Mouse (Mus musculus): Measurements from ENCODE around the gene Tbc1d2. TPM values are rescaled to one million over a fixed set of nuclear protein-coding genes. Genes with fewer than 3 reads are reported as not detected.

Gene Tbc1d2
- polyA plus RNA-seq, 1 experiment from 2014 or later = 1.1 TPM

GRCm38 (mm10) chr4:46565393-46565955 is 84.5 kb downstream of the Tbc1d2 start:
- DNase-seq (ENCODE audit: low spot score) (no peak), ATAC-seq (ENCODE audit: insufficient read depth, low FRiP score, low TSS enrichment) (no peak)
- Histone ChIP-seq H3K4me1 (ENCODE audit: control insufficient read depth, insufficient read depth, low read length) (no peaks in the 10 kb centered on the region), H3K9me3 (ENCODE audit: control insufficient read depth, low read length) (no peaks in the 10 kb centered on the region), H3K27ac (ENCODE audit: low read depth, low read length) (no peak overlapping the region), H3K27me3 (ENCODE audit: control insufficient read depth, insufficient read depth, low read length) (no peaks in the 10 kb centered on the region), H3K36me3 (ENCODE audit: control insufficient read depth, insufficient read depth, low read length) (no peaks in the 10 kb centered on the region), H3K9ac (ENCODE audit: low read length) (no peak overlapping the region), H3K4me2 (ENCODE audit: low read depth) (no peak overlapping the region), H3K4me3 (ENCODE audit: low read depth, low read length) (no peak overlapping the region)
- 96% methylated on average over 4 of the region's 4 CpGs for WGBS

- 90% methylated on average over 4 of the region's 4 CpGs for WGBS
- H3K27me3 ChIP-seq (ENCODE audit: control insufficient read depth, insufficient read depth, low read length) = no peaks in the 10 kb centered on the region
- no peaks in the 10 kb centered on the region for H3K36me3 ChIP-seq (ENCODE audit: control insufficient read depth, insufficient read depth, low read length)
- H3K4me1 ChIP-seq (ENCODE audit: control insufficient read depth, insufficient read depth, low read length) = no peaks in the 10 kb centered on the region
- no peak overlapping the region for H3K4me3 ChIP-seq (ENCODE audit: low read depth, low read length)
- H3K27ac ChIP-seq (ENCODE audit: low read depth, low read length) = no peak overlapping the region
- H3K4me2 ChIP-seq (ENCODE audit: low read depth) = no peak overlapping the region
- ATAC-seq (ENCODE audit: insufficient read depth, low FRiP score, low TSS enrichment) (no peak), DNase-seq (ENCODE audit: low spot score) (no peak)
- H3K9ac ChIP-seq (ENCODE audit: low read length) = no peak overlapping the region
- no peaks in the 10 kb centered on the region for H3K9me3 ChIP-seq (ENCODE audit: control insufficient read depth, low read length)
Observed at GRCm38 (mm10) chr4:46564247-46564646, 85.8 kb downstream of the Tbc1d2 start.

- Histone ChIP-seq H3K4me2 (ENCODE audit: low read depth) (no peak overlapping the region), H3K36me3 (ENCODE audit: control insufficient read depth, insufficient read depth, low read length) (no peaks in the 10 kb centered on the region), H3K27me3 (ENCODE audit: control insufficient read depth, insufficient read depth, low read length) (no peaks in the 10 kb centered on the region), H3K9ac (ENCODE audit: low read length) (no peak overlapping the region), H3K27ac (ENCODE audit: low read depth, low read length) (no peak overlapping the region), H3K4me1 (ENCODE audit: control insufficient read depth, insufficient read depth, low read length) (no peaks in the 10 kb centered on the region), H3K9me3 (ENCODE audit: control insufficient read depth, low read length) (no peaks in the 10 kb centered on the region), H3K4me3 (ENCODE audit: low read depth, low read length) (no peak overlapping the region)
- 67% methylated on average over 10 of the region's 10 CpGs for WGBS
- ATAC-seq (ENCODE audit: insufficient read depth, low FRiP score, low TSS enrichment) (no peak), DNase-seq (ENCODE audit: low spot score) (no peak)
Observed at GRCm38 (mm10) chr4:46563847-46564246, 86.2 kb downstream of the Tbc1d2 start.

- Histone ChIP-seq H3K36me3 (ENCODE audit: control insufficient read depth, insufficient read depth, low read length) (no peaks in the 10 kb centered on the region), H3K9ac (ENCODE audit: low read length) (no peak overlapping the region), H3K4me2 (ENCODE audit: low read depth) (no peak overlapping the region), H3K9me3 (ENCODE audit: control insufficient read depth, low read length) (no peaks in the 10 kb centered on the region), H3K27me3 (ENCODE audit: control insufficient read depth, insufficient read depth, low read length) (no peaks in the 10 kb centered on the region), H3K4me3 (ENCODE audit: low read depth, low read length) (no peak overlapping the region), H3K27ac (ENCODE audit: low read depth, low read length) (no peak overlapping the region), H3K4me1 (ENCODE audit: control insufficient read depth, insufficient read depth, low read length) (no peaks in the 10 kb centered on the region)
- 92% methylated on average over 14 of the region's 14 CpGs for WGBS
- DNase-seq (ENCODE audit: low spot score) = no peak
- no peak for ATAC-seq (ENCODE audit: insufficient read depth, low FRiP score, low TSS enrichment)
Observed at GRCm38 (mm10) chr4:46562841-46563240, 87.2 kb downstream of the Tbc1d2 start.

DNA sequence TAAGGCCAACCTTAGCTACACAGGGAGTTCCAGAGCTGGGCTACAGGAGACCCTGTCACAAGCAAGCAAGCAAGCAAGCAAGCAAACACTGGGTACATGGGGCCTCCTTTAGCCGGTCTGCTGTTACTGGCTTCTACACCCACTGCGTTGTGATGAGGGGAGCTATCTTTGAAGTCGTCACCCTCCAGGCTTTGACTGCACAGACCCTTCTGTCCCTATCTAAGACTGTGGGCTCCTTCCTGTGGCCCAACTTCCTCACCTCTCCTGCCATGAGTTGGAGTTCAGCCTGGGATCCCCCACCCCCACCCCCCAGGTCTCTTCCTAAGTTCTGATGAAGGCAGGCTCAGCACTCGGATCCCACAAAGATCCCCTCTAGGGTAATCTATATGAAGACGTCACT is 88.0 kb downstream of the Tbc1d2 start:
- Histone ChIP-seq H3K4me1 (ENCODE audit: control insufficient read depth, insufficient read depth, low read length) (no peaks in the 10 kb centered on the region), H3K4me2 (ENCODE audit: low read depth) (no peak overlapping the region), H3K36me3 (ENCODE audit: control insufficient read depth, insufficient read depth, low read length) (no peaks in the 10 kb centered on the region), H3K27me3 (ENCODE audit: control insufficient read depth, insufficient read depth, low read length) (no peaks in the 10 kb centered on the region), H3K9me3 (ENCODE audit: control insufficient read depth, low read length) (no peaks in the 10 kb centered on the region), H3K27ac (ENCODE audit: low read depth, low read length) (no peak overlapping the region), H3K4me3 (ENCODE audit: low read depth, low read length) (no peak overlapping the region), H3K9ac (ENCODE audit: low read length) (no peak overlapping the region)
- DNase-seq (ENCODE audit: low spot score) = no peak
- ATAC-seq (ENCODE audit: insufficient read depth, low FRiP score, low TSS enrichment) = no peak
- WGBS = 75% methylated on average over 5 of the region's 5 CpGs

DNA sequence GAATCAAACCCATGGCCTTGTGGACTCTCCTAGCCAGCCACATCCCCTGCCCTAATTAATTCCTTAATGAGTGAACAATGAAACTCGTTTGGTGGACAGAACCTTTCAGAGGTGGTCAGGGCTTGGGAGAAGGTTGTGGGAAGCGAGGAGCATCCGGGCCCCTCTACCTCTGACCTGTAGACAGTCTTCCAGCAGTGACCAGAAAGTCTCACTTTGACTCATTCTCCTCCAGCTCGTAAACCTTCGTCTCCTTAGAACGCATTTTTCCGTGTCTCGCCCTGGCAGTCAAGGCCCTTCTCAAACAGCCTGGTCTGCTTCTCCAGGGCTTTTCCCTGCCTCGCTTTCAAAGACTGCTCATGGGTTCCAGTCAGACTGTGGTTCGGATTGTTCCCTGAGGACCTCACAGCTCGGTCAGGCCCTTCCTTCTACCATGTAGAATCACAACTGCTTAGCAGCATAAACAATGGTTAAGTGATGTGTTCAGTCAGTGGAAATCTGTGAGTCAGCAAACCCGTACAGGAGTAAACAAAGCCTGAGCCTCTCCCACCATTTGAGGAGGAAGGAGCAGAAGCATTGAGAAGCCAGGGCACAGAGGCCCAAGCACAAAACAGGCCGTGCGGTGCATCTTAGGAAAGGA is 89.8 kb downstream of the Tbc1d2 start:
- H3K9ac ChIP-seq (ENCODE audit: low read length) = no peak overlapping the region
- ATAC-seq (ENCODE audit: insufficient read depth, low FRiP score, low TSS enrichment) (no peak), DNase-seq (ENCODE audit: low spot score) (no peak)
- no peaks in the 10 kb centered on the region for H3K27me3 ChIP-seq (ENCODE audit: control insufficient read depth, insufficient read depth, low read length)
- 83% methylated on average over 14 of the region's 14 CpGs for WGBS
- no peak overlapping the region for H3K4me3 ChIP-seq (ENCODE audit: low read depth, low read length)
- H3K36me3 ChIP-seq (ENCODE audit: control insufficient read depth, insufficient read depth, low read length) = no peaks in the 10 kb centered on the region
- no peaks in the 10 kb centered on the region for H3K9me3 ChIP-seq (ENCODE audit: control insufficient read depth, low read length)
- no peak overlapping the region for H3K27ac ChIP-seq (ENCODE audit: low read depth, low read length)
- no peaks in the 10 kb centered on the region for H3K4me1 ChIP-seq (ENCODE audit: control insufficient read depth, insufficient read depth, low read length)
- no peak overlapping the region for H3K4me2 ChIP-seq (ENCODE audit: low read depth)

DNA sequence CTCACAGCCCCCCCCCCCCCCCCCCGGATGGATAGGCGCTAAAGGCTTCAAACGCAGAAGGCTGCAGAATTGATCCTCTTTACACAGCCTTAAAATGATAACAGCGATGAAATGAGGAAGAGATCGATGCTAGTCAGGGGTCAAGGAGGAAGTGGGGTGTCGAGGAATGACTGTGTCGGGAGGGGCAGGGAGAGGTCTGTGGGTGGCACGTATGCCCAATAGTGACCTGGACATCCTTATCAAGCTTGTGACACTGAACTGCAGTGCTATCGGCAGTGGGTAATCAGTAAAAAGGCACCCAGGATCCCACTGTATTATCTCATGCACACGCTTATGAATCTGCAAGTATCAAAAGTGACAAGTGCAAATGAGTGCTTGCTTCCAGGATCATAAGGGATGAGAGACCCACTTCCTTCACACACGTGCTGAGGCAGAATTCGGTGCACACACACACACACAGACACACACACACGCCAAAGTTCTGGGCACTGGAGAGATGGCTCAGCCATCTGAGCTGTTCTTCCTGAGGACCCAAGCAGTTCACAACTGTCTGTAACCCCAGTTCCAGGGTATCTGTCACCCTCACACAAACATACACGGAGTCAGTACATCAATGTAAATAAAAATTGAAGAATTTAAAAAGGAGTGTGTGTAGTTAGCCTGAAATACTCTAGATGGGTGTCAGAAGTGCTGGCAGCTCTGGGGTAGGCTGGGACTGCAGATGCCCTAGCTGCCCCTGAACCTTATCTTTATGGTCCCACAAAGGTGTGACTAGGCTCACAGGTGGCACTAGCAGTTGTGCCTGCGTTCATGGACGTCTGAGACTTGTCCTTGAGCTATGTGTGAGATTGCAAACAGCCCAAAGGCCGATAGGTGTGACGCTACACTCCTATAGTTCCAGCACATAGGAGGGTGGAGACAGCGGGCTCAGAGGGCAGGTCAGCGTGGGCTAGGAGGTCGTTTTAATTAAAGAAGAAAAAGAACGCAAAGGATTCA is 91.0 kb downstream of the Tbc1d2 start:
- DNase-seq (ENCODE audit: low spot score) = no peak

GRCm38 (mm10) chr4:46556933-46557332 is 93.1 kb downstream of the Tbc1d2 start:
- no peak overlapping the region for H3K4me2 ChIP-seq (ENCODE audit: low read depth)
- no peak overlapping the region for H3K4me3 ChIP-seq (ENCODE audit: low read depth, low read length)
- H3K4me1 ChIP-seq (ENCODE audit: control insufficient read depth, insufficient read depth, low read length) = no peaks in the 10 kb centered on the region
- H3K9me3 ChIP-seq (ENCODE audit: control insufficient read depth, low read length) = no peaks in the 10 kb centered on the region
- H3K36me3 ChIP-seq (ENCODE audit: control insufficient read depth, insufficient read depth, low read length) = no peaks in the 10 kb centered on the region
- H3K9ac ChIP-seq (ENCODE audit: low read length) = no peak overlapping the region
- H3K27me3 ChIP-seq (ENCODE audit: control insufficient read depth, insufficient read depth, low read length) = no peaks in the 10 kb centered on the region
- ATAC-seq (ENCODE audit: insufficient read depth, low FRiP score, low TSS enrichment) (no peak), DNase-seq (ENCODE audit: low spot score) (no peak)
- H3K27ac ChIP-seq (ENCODE audit: low read depth, low read length) = no peak overlapping the region
- WGBS = 93% methylated on average over 3 of the region's 3 CpGs

More for the DNA sequence above, 91.0 kb downstream of the Tbc1d2 start:
- Histone ChIP-seq H3K4me3 (ENCODE audit: low read depth, low read length) (no peak overlapping the region), H3K9me3 (ENCODE audit: control insufficient read depth, low read length) (no peaks in the 10 kb centered on the region), H3K9ac (ENCODE audit: low read length) (no peak overlapping the region), H3K4me2 (ENCODE audit: low read depth) (no peak overlapping the region), H3K36me3 (ENCODE audit: control insufficient read depth, insufficient read depth, low read length) (no peaks in the 10 kb centered on the region), H3K4me1 (ENCODE audit: control insufficient read depth, insufficient read depth, low read length) (no peaks in the 10 kb centered on the region), H3K27ac (ENCODE audit: low read depth, low read length) (no peak overlapping the region), H3K27me3 (ENCODE audit: control insufficient read depth, insufficient read depth, low read length) (no peaks in the 10 kb centered on the region)
- ATAC-seq (ENCODE audit: insufficient read depth, low FRiP score, low TSS enrichment) = no peak
- WGBS = 83% methylated on average over 22 of the region's 22 CpGs

All from neural tube, embryonic 11.5 days (tissue).